23 mouse cellular contexts compared by ENCODE assay signal in genomic region chr3:114197964-114198750, GRCm38 (mm10).
A peak's percentile ranks its signal among the peaks of the same experiment; 100 is the strongest.
DNase-seq lines count a peak whose midpoint lies in the region; ATAC-seq and TF ChIP-seq lines count a peak whose summit lies in the region.
"Had no signal": no experiment of that assay in that cellular context is flagged by ENCODE, and none has a peak within 500 bp of the region (broad histone marks: within the 10 kb centered on the region; RNA-seq: fewer than 3 reads in every experiment).

No protein-coding gene starts in this region.

- TF ChIP-seq CTCF in lung, adult 2 months (IDR thresholded peaks at IDR 0.05; ENCODE audit: insufficient read depth, low read length) = no peak

- no peak overlapping the region for H3K27ac ChIP-seq in hindbrain, embryonic 11.5 days (ENCODE audit: low read depth, low read length)
- no peak overlapping the region for H3K27ac ChIP-seq in hindbrain, embryonic 14.5 days
- H3K27ac ChIP-seq in lung, embryonic 16.5 days (ENCODE audit: low read length) = no peak overlapping the region
- no peak overlapping the region for H3K27ac ChIP-seq in midbrain, embryonic 11.5 days (ENCODE audit: low read depth, low read length)
- no peak overlapping the region for H3K27ac ChIP-seq in midbrain, embryonic 15.5 days
- H3K27ac ChIP-seq: forebrain, embryonic 10.5 days; forebrain, embryonic 13.5 days; heart, adult 2 months; heart, embryonic 10.5 days; heart, embryonic 13.5 days; hindbrain, embryonic 12.5 days had no signal

- H3K4me3 ChIP-seq in hindbrain, embryonic 11.5 days (ENCODE audit: low read depth, low read length) = no peak overlapping the region
- no peak overlapping the region for H3K4me3 ChIP-seq in hindbrain, embryonic 14.5 days (replicated peaks; ENCODE audit: low read length)
- H3K4me3 ChIP-seq in lung, embryonic 16.5 days (ENCODE audit: low read length) = no peak overlapping the region
- H3K4me3 ChIP-seq in lung, adult 2 months (replicated peaks; ENCODE audit: extremely low read depth, low read depth, low read length) = no peak overlapping the region
- no peak overlapping the region for H3K4me3 ChIP-seq in midbrain, embryonic 11.5 days (ENCODE audit: low read depth, low read length)
- H3K4me3 ChIP-seq in midbrain, embryonic 15.5 days = no peak overlapping the region
- H3K4me3 ChIP-seq: forebrain, embryonic 10.5 days; forebrain, embryonic 13.5 days; heart, adult 2 months; heart, embryonic 10.5 days; heart, embryonic 13.5 days; hindbrain, embryonic 12.5 days had no signal

- no peak overlapping the region for H3K9ac ChIP-seq in hindbrain, embryonic 11.5 days (ENCODE audit: low read depth, low read length)
- H3K9ac ChIP-seq in hindbrain, embryonic 14.5 days = no peak overlapping the region
- H3K9ac ChIP-seq in lung, embryonic 16.5 days (ENCODE audit: low read length) = no peak overlapping the region
- no peak overlapping the region for H3K9ac ChIP-seq in midbrain, embryonic 11.5 days (ENCODE audit: low read length)
- no peak overlapping the region for H3K9ac ChIP-seq in midbrain, embryonic 15.5 days
- H3K9ac ChIP-seq: forebrain, embryonic 13.5 days; heart, embryonic 13.5 days; hindbrain, embryonic 12.5 days had no signal

- H3K4me1 ChIP-seq in hindbrain, embryonic 11.5 days (replicated peaks; ENCODE audit: control insufficient read depth, insufficient read depth, low read length) = no peaks in the 10 kb centered on the region
- H3K4me1 ChIP-seq in hindbrain, embryonic 14.5 days (replicated peaks; ENCODE audit: control insufficient read depth, insufficient read depth, low read length) = no peaks in the 10 kb centered on the region
- no peaks in the 10 kb centered on the region for H3K4me1 ChIP-seq in lung, embryonic 16.5 days (replicated peaks; ENCODE audit: control insufficient read depth, insufficient read depth, low read length)
- no peaks in the 10 kb centered on the region; the same call in 1 of the 2 replicates for H3K4me1 ChIP-seq in lung, adult 2 months (ENCODE audit: control insufficient read depth, insufficient read depth, low read length)
- H3K4me1 ChIP-seq in midbrain, embryonic 11.5 days (ENCODE audit: control insufficient read depth, insufficient read depth, low read length) = no peaks in the 10 kb centered on the region
- no peaks in the 10 kb centered on the region for H3K4me1 ChIP-seq in midbrain, embryonic 15.5 days
- H3K4me1 ChIP-seq: forebrain, embryonic 10.5 days; heart, embryonic 10.5 days; heart, embryonic 13.5 days; hindbrain, embryonic 12.5 days had no signal

- 93% methylated on average over 6 of the region's 6 CpGs for WGBS in hindbrain, embryonic 11.5 days
- 92% methylated on average over 6 of the region's 6 CpGs for WGBS in hindbrain, embryonic 14.5 days
- 53% methylated on average over 6 of the region's 6 CpGs for WGBS in lung, embryonic 16.5 days
- WGBS in lung, adult 2 months = 69% methylated on average over 6 of the region's 6 CpGs
- 85% methylated on average over 6 of the region's 6 CpGs for WGBS in midbrain, embryonic 11.5 days
- 92% methylated on average over 6 of the region's 6 CpGs for WGBS in midbrain, embryonic 15.5 days

- no peak for TF ChIP-seq POLR2A in lung, adult 2 months (IDR thresholded peaks at IDR 0.05; ENCODE audit: borderline replicate concordance, extremely low read depth, low read depth, low read length)

- no peaks in the 10 kb centered on the region for H3K36me3 ChIP-seq in hindbrain, embryonic 11.5 days (ENCODE audit: control insufficient read depth, insufficient read depth, low read length)
- no peaks in the 10 kb centered on the region for H3K36me3 ChIP-seq in hindbrain, embryonic 14.5 days (replicated peaks; ENCODE audit: control insufficient read depth, insufficient read depth)
- no peaks in the 10 kb centered on the region for H3K36me3 ChIP-seq in lung, embryonic 16.5 days (ENCODE audit: control insufficient read depth, insufficient read depth, low read length)
- no peaks in the 10 kb centered on the region for H3K36me3 ChIP-seq in midbrain, embryonic 11.5 days (ENCODE audit: control insufficient read depth, insufficient read depth, low read length)
- H3K36me3 ChIP-seq in midbrain, embryonic 15.5 days (replicated peaks) = no peaks in the 10 kb centered on the region
- H3K36me3 ChIP-seq: forebrain, embryonic 10.5 days; heart, embryonic 10.5 days; heart, embryonic 13.5 days; hindbrain, embryonic 12.5 days had no signal

- 0 out of 2 replicates have a peak, but pooled peaks have one; percentile 47 for ATAC-seq in hindbrain, embryonic 11.5 days (ENCODE audit: low FRiP score)
- ATAC-seq in hindbrain, embryonic 14.5 days (ENCODE audit: low FRiP score) = no peak
- ATAC-seq in lung, embryonic 16.5 days (ENCODE audit: low read depth) = peak; percentile 95
- no peak for ATAC-seq in midbrain, embryonic 11.5 days (ENCODE audit: low FRiP score)
- no peak for ATAC-seq in midbrain, embryonic 15.5 days (replicated peaks)
- ATAC-seq: forebrain, embryonic 13.5 days; forebrain, embryonic 16.5 days had no signal

- H3K27me3 ChIP-seq in hindbrain, embryonic 11.5 days (ENCODE audit: control insufficient read depth, insufficient read depth, low read length) = no peaks in the 10 kb centered on the region
- H3K27me3 ChIP-seq in hindbrain, embryonic 14.5 days (ENCODE audit: control insufficient read depth, insufficient read depth, low read length) = no peaks in the 10 kb centered on the region
- H3K27me3 ChIP-seq in lung, embryonic 16.5 days (ENCODE audit: control insufficient read depth, insufficient read depth, low read depth, low read length) = no peaks in the 10 kb centered on the region
- H3K27me3 ChIP-seq in midbrain, embryonic 11.5 days (ENCODE audit: control insufficient read depth, insufficient read depth, low read length) = no peaks in the 10 kb centered on the region
- no peaks in the 10 kb centered on the region for H3K27me3 ChIP-seq in midbrain, embryonic 15.5 days (replicated peaks)
- H3K27me3 ChIP-seq: forebrain, embryonic 13.5 days; heart, embryonic 13.5 days; hindbrain, embryonic 12.5 days had no signal

- H3K9me3 ChIP-seq in hindbrain, embryonic 11.5 days (ENCODE audit: control insufficient read depth, low read length) = no peaks in the 10 kb centered on the region
- no peaks in the 10 kb centered on the region for H3K9me3 ChIP-seq in hindbrain, embryonic 14.5 days (ENCODE audit: control insufficient read depth, low read length)
- no peaks in the 10 kb centered on the region for H3K9me3 ChIP-seq in lung, embryonic 16.5 days (ENCODE audit: control insufficient read depth, low read length)
- no peaks in the 10 kb centered on the region for H3K9me3 ChIP-seq in midbrain, embryonic 11.5 days (ENCODE audit: control insufficient read depth, low read length)
- H3K9me3 ChIP-seq in midbrain, embryonic 15.5 days = no peaks in the 10 kb centered on the region
- H3K9me3 ChIP-seq: forebrain, embryonic 10.5 days; forebrain, embryonic 13.5 days; heart, embryonic 10.5 days; heart, embryonic 13.5 days; hindbrain, embryonic 12.5 days had no signal

- no peak for DNase-seq in hindbrain, embryonic 11.5 days (ENCODE audit: low spot score)
- DNase-seq in hindbrain, embryonic 14.5 days (ENCODE audit: low spot score) = no peak
- no peak for DNase-seq in lung, adult 2 months
- DNase-seq in midbrain, embryonic 11.5 days (ENCODE audit: low spot score, missing footprints) = peak; percentile 76
- DNase-seq in T-cell, adult 2 months (ENCODE audit: low spot score) = no peak
- DNase-seq: adrenal gland, postnatal 10 days; adrenal gland, postnatal 36 days; cerebellum, adult 18-20 months; cerebellum, adult 9-10 months; cerebellum, postnatal 14 days; gastrocnemius, postnatal 10 days; gastrocnemius, postnatal 36 days; heart, adult 2 months; heart, postnatal 14 days; heart, postnatal 4 days had no signal

- H3K4me2 ChIP-seq in hindbrain, embryonic 11.5 days (replicated peaks; ENCODE audit: low read depth, low read length) = no peak overlapping the region
- H3K4me2 ChIP-seq in hindbrain, embryonic 14.5 days (replicated peaks) = no peak overlapping the region
- H3K4me2 ChIP-seq in lung, embryonic 16.5 days (ENCODE audit: low read depth, low read length) = no peak overlapping the region
- H3K4me2 ChIP-seq in midbrain, embryonic 11.5 days = no peak overlapping the region
- no peak overlapping the region for H3K4me2 ChIP-seq in midbrain, embryonic 15.5 days
- H3K4me2 ChIP-seq: forebrain, embryonic 13.5 days; heart, embryonic 13.5 days; hindbrain, embryonic 12.5 days had no signal

Comparison
In these comparisons a context has a peak if more than half of its experiments do, and no peak if none do; other contexts are left out.
1. ATAC-seq: peak in hindbrain, embryonic 11.5 days (single experiment) and lung, embryonic 16.5 days (single experiment); none in hindbrain, embryonic 14.5 days (single experiment), midbrain, embryonic 11.5 days (single experiment) and midbrain, embryonic 15.5 days (single experiment).